Mouse (Mus musculus) limb, embryonic 10.5 days (tissue): ENCODE measurements around the gene Rap1b. TPM values are rescaled to one million over a fixed set of nuclear protein-coding genes. Genes with fewer than 3 reads are reported as not detected.
"Not testable (repeated sequence)": the region's sequence is repeated elsewhere in the genome, so short reads cannot be mapped to it uniquely, and the experiment has no call there.

Experiments
- DNase-seq: peaks from one replicate; pipeline ENCODE4 v3.0.0-alpha.2; 2017; ENCODE audit warnings: low spot score
- H3K27ac ChIP-seq: fragments of 300-500 bp; sonication (generic); 2 replicates; pipeline ENCODE4 v1.5.1; 2016; ENCODE audit warnings: mild to moderate bottlenecking
- H3K27me3 ChIP-seq: fragments of 300-500 bp; sonication (generic); 2 replicates; pipeline ENCODE4 v1.6.1; 2016; ENCODE audit warnings: low read depth, mild to moderate bottlenecking; ENCODE audit not compliant: poor library complexity, severe bottlenecking
- H3K36me3 ChIP-seq: fragments of 300-500 bp; sonication (generic); 2 replicates; pipeline ENCODE4 v1.6.1; 2016; ENCODE audit warnings: mild to moderate bottlenecking, moderate library complexity
- H3K4me1 ChIP-seq: fragments of 300-500 bp; sonication (generic); 2 replicates; pipeline ENCODE4 v1.6.1; 2016
- H3K4me3 ChIP-seq: fragments of 300-500 bp; sonication (generic); 2 replicates; pipeline ENCODE4 v1.5.1; 2016; ENCODE audit warnings: mild to moderate bottlenecking, moderate library complexity
- H3K9me3 ChIP-seq: fragments of 300-500 bp; sonication (generic); replicated peaks from 2 replicates; pipeline ENCODE4 v1.6.1; 2016; ENCODE audit warnings: mild to moderate bottlenecking
- WGBS: fragments of 180-500 bp; shearing (Covaris S2); methylation state at CpG from one replicate; pipeline ENCODE4 v1.1.7; 2016; 5-methylcytosine and 5-hydroxymethylcytosine counted together
- polyA plus RNA-seq: library from polyadenylated mRNA; unstranded; fragments of >200 nt; fragmentation: Nextera tagmentation; extraction: Ambion mirVana; gene quantifications from 2 replicates; pipeline ENCODE4 v1.2.1, GENCODE M21; 2016

Rap1b gene
- polyA plus RNA-seq, result 138 and 146 TPM in 2 replicates

DNA sequence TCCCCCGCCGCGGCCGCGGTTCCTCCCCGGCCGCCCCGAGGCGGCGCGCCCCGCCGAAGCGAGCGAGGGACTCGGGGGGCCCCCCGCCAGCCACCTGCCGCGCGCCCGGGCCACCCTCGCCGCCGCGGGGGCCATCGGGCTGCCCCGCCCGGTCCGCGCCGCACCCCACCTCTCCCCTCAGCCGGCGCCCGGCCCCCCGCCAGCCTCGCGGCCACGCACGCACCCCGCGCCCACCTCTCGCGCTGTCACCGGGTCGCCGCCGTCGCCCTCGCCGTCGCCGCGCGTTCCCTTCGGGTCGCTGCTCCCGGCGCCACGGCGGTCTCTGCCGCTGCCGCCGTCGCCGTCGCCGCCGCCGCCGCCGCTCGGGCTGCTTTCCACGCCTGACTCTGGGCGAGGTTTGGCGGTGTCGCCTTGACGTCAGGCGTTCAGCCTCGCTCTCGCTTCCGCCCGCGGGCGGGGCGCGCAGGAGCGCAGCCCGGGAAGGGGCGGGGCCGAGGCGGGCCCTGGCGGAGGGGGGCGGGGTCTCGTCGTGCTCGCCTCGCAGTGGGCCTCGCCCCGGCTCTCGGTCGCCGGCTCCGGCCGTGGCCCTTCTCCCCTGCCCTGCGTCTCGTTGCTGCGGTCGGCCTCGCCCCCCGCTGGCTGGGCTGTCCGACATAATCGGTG lies at the start of gene Rap1b:
Gene Rap1b, minus strand, starts transcription at position 439 of the 663 bp plus-strand sequence.
- no peaks in the 10 kb centered on the region for H3K9me3 ChIP-seq
- H3K36me3 ChIP-seq, result no peaks in the 10 kb centered on the region
- peaks cover 20% of the 10 kb centered on the region for H3K4me1 ChIP-seq
- H3K27me3 ChIP-seq, result no peaks in the 10 kb centered on the region
- H3K27ac ChIP-seq, result peak within 1 kb of the TSS; percentile 98
- DNase-seq, result peak; percentile 97
- peak within 1 kb of the TSS; percentile 82 for H3K4me3 ChIP-seq
- 2% methylated on average over 110 of the region's 112 CpGs for WGBS

DNA sequence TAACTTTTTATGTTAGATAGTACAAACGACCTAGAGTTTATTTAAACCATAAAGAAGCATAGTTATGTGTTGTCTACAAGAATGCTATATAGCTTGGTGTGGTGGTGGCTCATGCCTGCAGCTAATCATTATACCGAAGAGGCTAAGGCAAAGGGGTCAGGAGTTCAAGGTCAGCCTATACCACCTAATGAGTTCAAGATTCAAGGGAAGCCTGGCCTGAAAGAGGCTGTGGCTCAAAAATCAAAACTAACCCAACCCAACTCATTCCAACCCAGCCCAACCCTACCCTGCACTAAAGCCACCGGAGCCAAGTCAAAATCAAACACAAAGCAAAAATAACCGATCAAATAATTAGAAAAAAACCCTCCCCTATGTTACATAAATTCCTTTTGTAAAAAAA lies 49.4 kb upstream of the Rap1b start:
- no peak for DNase-seq
- H3K9me3 ChIP-seq, result no peaks in the 10 kb centered on the region
- H3K4me3 ChIP-seq, result no peak overlapping the region
- H3K27me3 ChIP-seq, result no peaks in the 10 kb centered on the region
- no peak overlapping the region for H3K27ac ChIP-seq
- WGBS, result 64% methylated on average over 4 of the region's 4 CpGs
- peaks cover 23% of the 10 kb centered on the region for H3K4me1 ChIP-seq
- no peaks in the 10 kb centered on the region for H3K36me3 ChIP-seq

DNA sequence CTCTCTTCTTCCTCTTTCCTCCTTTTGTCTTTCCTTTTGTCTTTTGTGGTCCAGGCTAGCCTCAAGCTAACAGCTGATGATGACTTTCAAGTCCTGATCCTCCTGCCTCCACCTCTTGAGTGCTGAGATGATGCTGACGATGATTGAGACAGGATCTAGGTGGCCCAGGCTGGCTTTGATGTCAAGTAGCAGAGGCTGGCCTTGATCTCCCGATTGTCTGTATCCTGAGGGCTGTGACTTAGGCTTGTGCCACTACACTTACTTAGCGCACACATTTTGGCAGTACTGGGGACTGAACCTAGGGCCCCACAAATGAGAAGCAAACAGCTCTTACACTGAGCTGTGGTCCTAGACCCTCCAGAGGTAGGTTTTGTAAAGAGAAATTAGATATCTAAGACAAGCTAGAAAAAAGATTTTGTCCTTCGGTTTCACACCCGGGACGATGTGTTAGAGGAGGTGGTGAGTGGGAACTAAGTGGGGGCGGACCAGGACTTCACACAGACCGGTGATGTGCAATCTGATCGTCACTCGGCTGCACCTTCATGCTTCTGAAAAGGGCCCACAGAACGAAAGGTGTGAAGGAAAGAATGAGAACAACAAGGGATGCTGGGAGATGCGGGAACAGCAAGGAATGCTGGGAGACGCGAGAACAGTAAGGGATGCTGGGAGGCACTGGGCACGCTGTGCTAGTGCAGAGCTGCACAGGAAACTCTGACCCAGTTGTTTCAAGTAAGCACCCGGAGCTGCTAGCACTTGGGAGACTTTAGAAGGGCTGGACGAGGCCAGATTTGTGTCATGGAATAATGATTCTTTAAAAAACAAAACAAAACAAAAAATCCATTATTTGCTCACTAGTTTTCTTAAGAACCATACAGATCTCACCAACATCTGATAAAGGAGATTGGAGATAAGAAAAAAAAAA lies 48.5 kb upstream of the Rap1b start:
- Histone ChIP-seq H3K27me3 (no peaks in the 10 kb centered on the region), H3K4me1 (peaks cover 26% of the 10 kb centered on the region), H3K27ac (no peak overlapping the region), H3K9me3 (no peaks in the 10 kb centered on the region), H3K4me3 (no peak overlapping the region), H3K36me3 (no peaks in the 10 kb centered on the region)
- WGBS, result 92% methylated on average over 17 of the region's 17 CpGs
- DNase-seq, result no peak

DNA sequence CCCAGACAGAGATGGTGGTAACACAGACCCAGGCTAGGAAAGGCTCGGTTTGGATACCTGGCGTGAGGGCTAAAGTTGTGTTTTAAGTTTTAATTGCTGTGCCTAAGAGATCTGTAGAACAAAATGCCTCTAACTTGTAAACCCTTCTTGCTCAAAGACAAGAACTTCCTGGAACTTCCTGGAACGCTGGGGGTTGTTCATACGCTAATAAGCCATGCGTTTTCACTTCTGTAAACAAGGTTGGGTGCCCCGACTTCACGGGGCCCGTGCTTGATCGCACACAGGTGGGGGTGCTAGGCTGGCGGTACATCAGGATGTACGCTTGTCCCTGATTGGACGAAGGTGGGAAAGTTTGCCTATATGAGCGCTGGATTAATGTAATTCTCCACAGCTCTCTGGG lies 47.3 kb upstream of the Rap1b start:
- not testable (repeated sequence) for H3K36me3 ChIP-seq, H3K9me3 ChIP-seq, H3K4me3 ChIP-seq, H3K27me3 ChIP-seq, H3K27ac ChIP-seq, DNase-seq
- 51% methylated on average over 13 of the region's 13 CpGs for WGBS
- peaks cover 35% of the 10 kb centered on the region for H3K4me1 ChIP-seq

DNA sequence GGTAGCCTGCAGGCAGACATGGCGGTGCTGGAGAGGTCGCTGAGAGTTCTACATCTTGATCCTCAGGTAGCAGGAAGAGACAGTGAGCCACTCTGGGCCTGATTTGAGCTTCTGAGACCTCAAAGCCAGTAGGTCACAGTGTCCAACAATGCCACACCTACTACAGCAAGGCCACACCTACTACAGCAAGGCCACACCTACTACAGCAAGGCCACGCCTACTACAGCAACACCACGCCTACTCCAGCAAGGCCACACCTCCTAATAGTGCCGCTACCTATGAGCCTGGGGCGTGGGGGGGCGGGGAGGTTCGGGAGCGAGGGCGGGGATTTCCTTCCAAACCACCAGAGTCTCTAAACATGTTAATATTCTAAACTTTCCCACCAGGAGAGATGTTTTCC lies 45.5 kb upstream of the Rap1b start:
- DNase-seq, result no peak
- 80% methylated on average over 10 of the region's 10 CpGs for whole genome bisulfite sequencing
- Histone ChIP-seq H3K27ac (no peak overlapping the region), H3K36me3 (no peaks in the 10 kb centered on the region), H3K9me3 (no peaks in the 10 kb centered on the region), H3K27me3 (no peaks in the 10 kb centered on the region), H3K4me3 (no peak overlapping the region), H3K4me1 (peaks cover 24% of the 10 kb centered on the region)

DNA sequence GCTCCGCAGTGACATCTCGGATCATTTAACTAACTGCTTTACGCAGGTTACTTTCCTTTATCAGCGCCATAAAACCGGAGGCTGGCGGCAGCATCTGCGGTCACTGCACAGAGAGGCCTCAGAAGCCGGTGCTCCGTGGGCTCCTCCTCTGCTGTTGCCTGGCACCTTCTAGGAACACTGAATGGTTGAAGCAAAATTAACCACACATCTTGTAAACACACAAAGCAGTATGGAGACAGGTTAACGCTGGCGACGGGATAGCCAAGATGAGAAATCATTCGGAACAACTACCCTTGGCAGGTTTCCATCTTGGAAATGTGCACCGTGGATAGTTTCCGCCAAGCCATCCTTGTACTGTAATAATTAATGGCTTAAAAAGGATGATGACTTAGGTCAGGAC lies 43.0 kb upstream of the Rap1b start:
- Histone ChIP-seq H3K27me3 (no peaks in the 10 kb centered on the region), H3K36me3 (no peaks in the 10 kb centered on the region), H3K4me3 (no peak overlapping the region), H3K4me1 (peaks cover 11% of the 10 kb centered on the region), H3K9me3 (no peaks in the 10 kb centered on the region), H3K27ac (no peak overlapping the region)
- 78% methylated on average over 15 of the region's 15 CpGs for WGBS
- no peak for DNase-seq

DNA sequence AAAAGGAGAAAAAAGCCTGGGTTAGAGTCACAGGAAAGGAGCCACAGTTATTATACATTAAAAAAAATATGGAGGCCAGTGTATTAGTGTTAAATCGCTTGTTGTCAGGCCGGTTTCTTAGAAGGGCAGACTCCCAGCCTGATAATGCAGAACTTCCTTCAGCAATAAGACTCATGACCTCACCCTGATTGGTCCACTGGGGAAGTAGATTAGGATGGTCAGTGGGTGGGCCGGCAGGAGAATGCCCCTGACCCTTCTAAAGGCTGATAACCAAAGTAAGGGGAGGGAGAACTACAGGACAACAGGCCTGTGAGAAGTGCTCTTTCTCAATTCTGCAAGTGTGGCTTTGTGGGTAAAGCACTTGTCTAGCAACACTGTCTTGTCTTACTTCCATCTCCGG lies 39.5 kb upstream of the Rap1b start:
- WGBS, result 63% methylated on average over 4 of the region's 4 CpGs
- H3K27me3 ChIP-seq, result no peaks in the 10 kb centered on the region
- peaks cover 11% of the 10 kb centered on the region for H3K4me1 ChIP-seq
- no peaks in the 10 kb centered on the region for H3K36me3 ChIP-seq
- H3K9me3 ChIP-seq, result no peaks in the 10 kb centered on the region
- no peak overlapping the region for H3K27ac ChIP-seq
- no peak for DNase-seq
- no peak overlapping the region for H3K4me3 ChIP-seq

DNA sequence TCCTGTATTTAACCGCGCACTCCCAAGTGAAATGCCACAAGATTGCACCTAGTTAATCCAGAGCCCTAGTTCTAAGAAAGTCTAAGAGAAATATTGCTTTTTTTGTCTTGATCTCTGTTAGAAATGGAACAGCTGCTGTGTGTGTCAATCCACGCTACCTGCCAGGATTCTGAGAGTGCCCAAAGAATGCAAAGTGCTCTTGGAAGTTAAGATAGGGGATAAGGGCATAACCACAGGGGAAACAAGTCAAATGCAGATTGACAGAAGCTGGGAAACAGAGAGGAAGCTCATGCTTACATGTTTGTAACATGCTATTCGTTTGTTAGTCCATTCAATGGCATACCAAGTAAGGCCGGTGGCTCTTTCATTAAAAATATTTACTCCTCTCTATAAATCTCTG lies 38.9 kb upstream of the Rap1b start:
- Histone ChIP-seq H3K9me3 (no peaks in the 10 kb centered on the region), H3K27me3 (no peaks in the 10 kb centered on the region), H3K36me3 (no peaks in the 10 kb centered on the region), H3K4me1 (peaks cover 11% of the 10 kb centered on the region), H3K27ac (no peak overlapping the region), H3K4me3 (no peak overlapping the region)
- no peak for DNase-seq
- WGBS, result 89% methylated on average over 5 of the region's 5 CpGs

DNA sequence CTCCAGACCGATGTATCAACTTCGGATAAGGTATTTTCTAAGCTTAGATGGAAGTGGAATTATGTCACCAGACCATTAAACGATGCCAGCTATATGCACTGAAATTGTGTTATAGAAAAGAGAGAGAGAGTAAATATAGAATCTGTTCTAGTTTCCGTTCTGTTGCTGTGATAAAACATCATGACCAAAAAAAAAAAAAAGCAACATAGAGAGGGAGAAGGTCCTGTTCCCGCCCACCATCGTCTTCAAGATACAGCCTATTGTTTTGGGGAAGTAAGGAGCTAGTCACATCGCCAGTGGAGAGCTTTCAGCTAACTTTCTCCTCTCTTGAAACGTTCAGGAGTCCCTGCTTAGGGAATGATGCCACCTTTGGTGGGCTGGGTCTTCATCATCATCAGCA lies 37.6 kb upstream of the Rap1b start:
- no peaks in the 10 kb centered on the region for H3K36me3 ChIP-seq
- H3K9me3 ChIP-seq, result no peaks in the 10 kb centered on the region
- no peak overlapping the region for H3K4me3 ChIP-seq
- 86% methylated on average over 8 of the region's 8 CpGs for WGBS
- DNase-seq, result no peak
- H3K27me3 ChIP-seq, result no peaks in the 10 kb centered on the region
- H3K27ac ChIP-seq, result no peak overlapping the region
- peaks cover 2% of the 10 kb centered on the region; the same call in 1 of the 2 replicates for H3K4me1 ChIP-seq

DNA sequence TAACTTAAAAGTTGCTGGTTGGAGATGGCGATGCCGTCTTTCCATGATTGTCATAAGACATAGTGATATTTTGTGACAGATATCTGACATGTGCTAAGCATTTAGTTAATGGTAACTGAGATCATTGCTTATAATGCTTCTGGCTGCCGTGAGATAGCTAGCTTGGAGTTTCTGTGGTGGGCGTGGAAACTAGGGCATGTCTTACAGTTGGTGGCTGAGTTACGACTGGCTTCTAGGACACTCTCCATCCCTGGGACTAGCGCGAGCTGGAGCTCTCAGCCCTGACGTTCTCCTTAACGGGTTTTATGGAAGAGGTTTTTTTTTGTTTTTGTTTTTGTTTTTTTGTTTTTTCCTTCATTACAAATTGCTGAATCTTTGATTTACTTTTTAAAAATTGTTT lies 32.8 kb upstream of the Rap1b start:
- 89% methylated on average over 9 of the region's 9 CpGs for WGBS
- H3K4me1 ChIP-seq, result peaks cover 9% of the 10 kb centered on the region
- no peaks in the 10 kb centered on the region for H3K27me3 ChIP-seq
- no peak overlapping the region for H3K4me3 ChIP-seq
- H3K9me3 ChIP-seq, result no peaks in the 10 kb centered on the region
- no peak for DNase-seq
- H3K36me3 ChIP-seq, result no peaks in the 10 kb centered on the region
- H3K27ac ChIP-seq, result no peak overlapping the region

DNA sequence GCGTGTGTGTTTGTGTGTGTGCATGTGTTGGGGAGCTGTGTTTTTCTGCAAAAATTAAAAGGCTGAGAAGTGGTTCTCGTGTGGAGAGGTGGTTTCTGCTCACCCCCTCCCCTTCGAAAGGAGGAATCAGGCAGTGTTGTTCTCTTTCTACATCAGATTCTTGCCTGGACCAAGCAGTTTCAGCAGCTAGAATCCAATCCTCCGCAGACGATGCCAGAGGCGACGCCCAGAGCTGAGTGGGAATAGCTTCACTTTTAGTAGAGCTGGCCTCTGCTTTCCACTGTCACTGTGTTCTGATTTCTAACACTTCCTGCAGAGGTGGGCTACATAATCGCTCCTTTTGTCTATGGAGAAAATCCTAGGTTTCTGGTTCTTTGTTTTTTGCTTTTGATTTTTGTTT lies 31.0 kb upstream of the Rap1b start:
- Histone ChIP-seq H3K9me3 (no peaks in the 10 kb centered on the region), H3K27ac (no peak overlapping the region), H3K4me1 (peaks cover 9% of the 10 kb centered on the region), H3K4me3 (no peak overlapping the region), H3K36me3 (no peaks in the 10 kb centered on the region), H3K27me3 (no peaks in the 10 kb centered on the region)
- DNase-seq, result no peak
- WGBS, result 82% methylated on average over 8 of the region's 8 CpGs

DNA sequence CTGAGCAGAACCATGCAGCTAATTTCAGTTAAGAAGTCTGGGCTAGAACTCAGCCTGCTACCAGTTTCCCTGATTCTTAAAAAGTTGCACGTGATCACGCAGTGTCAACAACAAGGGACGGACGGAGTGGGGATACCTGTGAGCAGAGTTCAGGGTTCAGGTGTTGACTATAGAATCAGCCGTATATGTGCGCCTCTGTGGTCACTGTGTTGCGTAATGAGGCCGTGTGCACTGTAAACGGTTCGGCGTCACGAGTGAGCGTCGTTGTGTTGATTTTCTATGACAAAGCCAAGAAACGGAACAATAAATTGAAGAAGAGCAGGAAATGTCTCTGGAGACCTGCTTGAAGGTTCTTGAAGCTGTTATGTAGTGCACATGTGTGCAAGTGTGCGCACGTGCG lies 30.6 kb upstream of the Rap1b start:
- Histone ChIP-seq H3K27me3 (no peaks in the 10 kb centered on the region), H3K27ac (no peak overlapping the region), H3K36me3 (no peaks in the 10 kb centered on the region), H3K4me1 (peaks cover 9% of the 10 kb centered on the region), H3K4me3 (no peak overlapping the region), H3K9me3 (no peaks in the 10 kb centered on the region)
- no peak for DNase-seq
- WGBS, result 94% methylated on average over 18 of the region's 18 CpGs

DNA sequence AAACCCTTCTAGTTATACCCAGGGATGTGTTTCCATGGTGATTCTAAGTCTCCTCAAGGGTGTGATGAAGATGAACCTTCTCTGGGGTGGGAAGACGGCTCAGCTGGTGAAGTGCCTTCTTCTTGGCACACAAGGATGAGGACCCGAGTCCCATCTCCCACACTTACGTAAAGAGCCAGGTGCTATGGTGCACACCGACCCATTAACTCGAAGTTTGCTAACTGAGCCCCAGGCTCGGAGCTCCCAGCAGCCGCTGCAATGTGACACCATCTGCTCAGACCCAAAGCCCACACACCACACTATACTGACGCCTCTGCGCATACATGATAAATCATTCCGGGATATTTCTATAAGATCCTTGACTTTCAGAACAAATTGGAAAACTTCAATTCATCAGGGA lies 29.1 kb upstream of the Rap1b start:
- H3K4me1 ChIP-seq, result peaks cover 9% of the 10 kb centered on the region
- H3K36me3 ChIP-seq, result no peaks in the 10 kb centered on the region
- no peak overlapping the region for H3K4me3 ChIP-seq
- no peaks in the 10 kb centered on the region for H3K27me3 ChIP-seq
- 65% methylated on average over 10 of the region's 10 CpGs for WGBS
- DNase-seq, result no peak
- no peaks in the 10 kb centered on the region for H3K9me3 ChIP-seq
- H3K27ac ChIP-seq, result no peak overlapping the region
